Mouse (Mus musculus): Measurements from ENCODE around the gene Dpp10.
A peak's percentile ranks its signal among the peaks of the same experiment; 100 is the strongest.

The Dpp10 gene

DNA sequence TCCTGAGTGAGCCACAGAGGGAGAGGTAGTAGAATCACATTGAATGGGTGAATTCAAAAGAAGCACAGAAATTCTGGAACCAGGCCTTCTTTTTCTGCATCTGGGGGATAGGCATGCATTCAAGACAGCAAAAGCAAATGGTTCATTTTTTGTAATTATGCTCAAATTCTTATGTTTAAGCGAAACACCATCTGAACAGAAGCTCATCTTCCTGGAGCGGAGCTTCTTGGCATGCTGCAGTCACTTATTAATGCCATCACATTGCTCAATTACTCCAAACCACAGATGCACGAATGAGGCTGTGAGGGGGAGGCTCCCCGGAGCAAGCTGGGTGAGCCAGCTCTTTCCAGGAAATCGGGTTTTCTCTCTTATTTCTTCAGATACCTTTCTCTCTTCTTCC, 142.7 kb downstream of the Dpp10 start:
- DNase-seq, result peak; percentile 91

DNA sequence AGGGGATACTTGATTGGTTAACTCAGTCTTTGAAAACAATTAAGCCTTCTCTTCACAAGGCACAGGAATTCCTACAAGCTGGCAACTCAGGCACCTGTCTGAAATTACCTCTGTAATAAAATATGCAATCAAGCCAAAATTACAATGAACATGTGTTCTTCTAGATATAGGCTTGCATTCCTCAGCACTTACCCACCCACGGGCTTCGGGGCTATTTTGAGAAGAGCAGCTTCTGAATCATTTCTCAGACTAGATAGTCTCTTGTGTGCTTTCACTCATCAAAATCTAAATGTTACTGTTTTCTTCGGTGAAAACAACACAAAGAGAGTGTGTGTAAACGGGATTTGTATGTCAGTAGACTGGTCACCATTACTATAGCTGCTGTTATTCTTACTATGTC, 144.1 kb downstream of the Dpp10 start:
- DNase-seq, result peak; percentile 39

DNA sequence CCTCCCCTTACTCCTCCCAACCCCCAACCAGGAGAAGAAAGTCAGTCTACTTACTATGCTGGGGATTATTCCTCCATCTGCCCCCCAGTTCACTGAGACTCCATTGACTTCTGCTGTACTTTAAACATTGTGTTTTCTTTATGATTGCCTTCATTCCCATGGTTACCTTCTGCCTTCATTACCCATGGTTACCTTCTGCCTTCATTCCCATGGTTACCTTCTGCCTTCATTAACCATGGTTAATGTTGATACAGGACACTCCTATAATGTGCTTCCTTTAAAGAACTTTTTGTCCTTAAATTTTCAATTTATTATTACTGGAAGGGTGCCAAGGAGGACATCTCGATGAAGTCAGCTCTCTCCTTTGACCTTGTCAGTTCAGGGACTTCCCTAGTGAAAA, 158.1 kb downstream of the Dpp10 start:
- DNase-seq, result no peak

DNA sequence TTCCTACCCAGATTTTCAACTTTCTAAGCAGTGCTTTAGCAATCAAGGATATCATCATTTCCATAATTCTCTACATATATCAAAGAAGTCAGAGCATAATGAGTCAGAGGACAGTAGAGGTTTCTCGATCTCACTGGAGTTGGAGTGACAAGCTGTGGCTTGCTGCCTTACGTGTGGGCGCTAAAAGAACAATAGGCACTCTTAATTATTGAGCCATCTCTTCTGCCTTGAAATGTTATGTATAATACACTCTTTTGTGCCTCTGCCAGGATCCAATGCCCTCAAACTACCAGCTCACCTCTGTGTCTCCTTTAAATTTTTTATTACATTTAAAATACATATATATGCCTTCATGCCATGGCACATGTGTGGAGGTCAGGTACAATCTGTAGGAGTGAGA, 198.5 kb downstream of the Dpp10 start:
- DNase-seq, result no peak

DNA sequence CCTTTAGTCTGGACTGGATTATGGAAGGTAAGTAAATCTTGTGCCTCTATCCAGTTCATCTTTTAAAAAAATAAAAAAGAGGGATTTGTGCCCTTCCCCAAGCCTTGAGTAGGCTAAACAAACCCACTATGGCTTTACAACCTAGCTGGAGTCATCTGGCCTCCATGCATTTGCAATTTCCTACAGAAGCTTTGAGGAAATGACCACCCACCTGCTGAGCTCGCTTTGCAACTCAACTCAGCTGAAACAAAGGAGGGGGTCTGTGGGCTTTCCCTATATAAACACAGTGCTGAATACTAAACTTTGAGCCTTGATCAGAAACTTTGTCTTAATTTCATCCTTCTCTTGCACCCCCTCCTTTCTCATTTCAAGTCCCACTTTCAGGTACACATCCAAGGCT, 244.2 kb downstream of the Dpp10 start:
- DNase-seq, result no peak

DNA sequence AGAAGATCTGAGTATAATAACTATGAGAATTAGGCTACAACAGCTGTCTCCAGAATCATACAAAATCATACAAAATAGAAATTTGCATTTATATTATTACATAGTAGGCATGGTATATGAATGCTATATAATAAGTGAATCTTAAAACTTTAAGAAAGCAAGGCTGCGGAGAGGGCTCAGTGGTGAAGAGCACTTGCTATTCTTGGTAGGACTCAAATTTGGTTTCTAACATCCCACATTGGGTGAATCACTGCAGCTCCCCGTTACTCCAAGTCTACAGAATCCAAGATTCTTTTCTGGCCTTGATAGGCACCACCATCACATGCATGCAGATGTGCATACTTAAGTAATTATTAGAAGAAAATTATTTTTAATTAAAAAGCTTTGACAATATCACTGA, 279.8 kb downstream of the Dpp10 start:
- DNase-seq, result no peak

DNA sequence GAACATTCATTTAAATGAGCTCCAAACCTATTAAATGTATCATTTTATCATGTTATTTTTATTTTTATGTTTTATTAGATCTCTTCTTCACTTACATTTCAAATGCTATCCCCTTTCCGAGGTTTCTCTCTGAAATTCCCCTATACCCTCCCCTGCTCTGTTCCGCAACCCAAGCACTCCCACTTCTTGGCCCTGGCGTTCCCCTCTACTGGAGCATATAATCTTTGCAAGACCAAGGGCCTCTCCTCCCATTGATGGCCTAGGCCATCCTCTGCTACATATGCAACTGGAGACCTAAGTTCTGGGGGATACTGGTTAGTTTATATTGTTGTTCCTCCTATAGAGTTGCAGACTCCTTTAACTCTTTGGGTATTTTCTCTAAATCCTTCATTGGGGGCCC, 283.1 kb downstream of the Dpp10 start:
- DNase-seq, result no peak

DNA sequence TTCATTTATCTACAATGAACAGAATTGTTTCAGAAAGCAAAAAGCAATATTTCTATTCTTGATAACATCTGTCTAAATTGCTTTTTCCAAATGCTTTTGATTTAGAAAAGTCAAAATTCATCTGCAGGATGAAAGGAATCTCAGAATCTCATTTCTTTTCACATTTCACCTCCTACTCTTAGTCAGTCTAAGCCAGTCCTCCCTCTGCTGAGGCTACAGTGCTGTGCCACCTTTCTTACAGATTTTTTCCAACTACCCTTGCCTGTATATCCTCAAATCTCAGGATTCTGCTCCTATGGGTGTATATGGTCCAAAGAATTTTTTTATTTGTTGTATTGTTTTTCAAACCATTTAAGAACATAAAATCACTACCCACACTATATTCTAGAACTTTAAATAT, 289.3 kb downstream of the Dpp10 start:
- DNase-seq, result no peak

DNA sequence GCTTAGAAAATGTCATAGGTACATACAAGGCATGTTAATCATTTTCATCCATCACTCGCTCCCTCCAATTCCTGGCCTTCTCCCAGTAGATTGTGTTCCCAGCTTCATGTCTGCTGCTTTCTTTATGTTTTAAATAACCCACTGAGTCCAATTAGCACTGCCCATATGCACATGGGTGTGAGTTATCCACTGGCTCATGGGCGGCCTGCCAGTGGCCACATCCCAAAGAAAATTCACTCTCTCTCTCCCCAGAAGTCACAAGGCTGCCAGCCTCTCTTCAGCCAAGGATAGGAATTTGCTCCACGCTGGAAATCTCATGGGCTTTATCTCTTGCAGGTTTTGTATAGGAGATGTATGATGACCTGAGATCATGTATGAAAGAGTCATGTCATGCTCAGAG, 338.1 kb downstream of the Dpp10 start:
- DNase-seq, result no peak

DNA sequence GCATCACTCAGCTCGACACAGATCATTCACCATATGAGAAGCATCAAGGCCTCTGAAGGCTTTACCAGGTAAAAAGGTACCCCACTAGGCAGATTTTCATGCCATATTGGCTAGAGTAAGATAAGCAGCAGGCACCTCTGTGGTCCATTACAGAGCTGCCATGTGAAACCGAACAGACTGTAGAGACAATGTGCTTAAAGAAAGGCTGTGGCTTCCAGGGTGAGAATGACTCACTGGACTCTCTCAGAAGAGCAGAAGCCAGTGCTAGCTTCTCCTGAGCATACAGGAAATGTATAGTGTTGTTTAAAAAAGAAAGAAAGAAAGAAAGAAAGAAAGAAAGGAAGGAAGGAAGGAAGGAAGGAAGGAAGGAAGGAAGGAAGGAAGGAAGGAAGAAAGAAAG, 386.9 kb downstream of the Dpp10 start:
- DNase-seq, result no peak

DNA sequence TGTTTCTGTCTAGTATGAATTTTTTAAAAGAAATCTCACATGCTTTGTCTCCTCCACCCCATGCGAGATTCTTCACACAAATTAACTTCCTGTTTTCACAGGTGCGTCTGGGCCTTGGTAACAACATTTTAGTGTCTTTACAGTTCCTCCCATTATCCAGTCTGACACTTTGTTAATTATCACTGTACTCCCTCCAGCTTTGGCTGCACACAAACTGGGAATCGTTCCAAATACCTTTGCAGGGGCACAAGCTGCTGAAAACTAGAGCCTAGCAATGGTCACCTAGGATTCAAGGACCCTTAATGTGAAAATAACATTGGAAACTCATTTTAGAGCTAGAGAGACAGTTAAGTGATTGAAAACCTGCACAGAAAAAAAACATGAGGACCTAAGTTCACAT, 388.8 kb downstream of the Dpp10 start:
- DNase-seq, result no peak

DNA sequence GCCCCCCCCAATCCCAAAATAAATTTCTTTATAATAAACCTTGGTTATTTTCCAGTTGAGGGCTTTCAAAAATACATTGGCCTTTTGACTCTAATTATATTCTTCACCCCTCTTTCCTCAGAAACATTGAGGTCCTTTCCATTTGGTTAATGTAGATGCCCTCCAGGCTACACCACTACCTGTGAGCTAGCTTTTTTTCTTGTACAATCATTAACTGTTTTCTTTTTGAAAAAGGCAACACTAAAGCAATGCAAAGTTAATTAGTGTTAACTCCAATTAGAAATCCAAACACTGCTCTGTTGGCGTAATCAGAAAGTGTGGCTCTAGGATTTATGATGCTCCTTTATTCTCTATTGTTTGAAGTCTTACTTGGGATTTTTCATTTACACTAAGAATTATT, 407.5 kb downstream of the Dpp10 start:
- DNase-seq, result no peak

DNA sequence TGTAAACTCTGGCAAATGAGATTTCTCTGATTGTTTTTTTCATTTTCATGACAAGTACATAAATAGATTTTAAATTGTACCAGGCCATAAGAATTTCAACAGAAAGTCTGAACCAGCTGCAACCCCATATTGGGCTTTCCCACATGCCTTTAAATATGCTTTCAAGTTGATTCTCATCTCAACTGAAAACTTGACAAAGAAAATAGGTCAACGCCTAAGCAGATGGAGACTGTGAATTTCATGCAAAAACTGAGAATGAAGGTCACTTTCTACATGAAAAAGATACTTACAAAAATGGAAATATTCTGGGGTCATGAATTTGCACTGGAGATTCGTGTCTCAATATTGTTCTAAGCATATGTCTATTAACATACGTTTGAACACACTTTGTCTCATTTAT, 417.1 kb downstream of the Dpp10 start:
- DNase-seq, result peak; percentile 4

DNA sequence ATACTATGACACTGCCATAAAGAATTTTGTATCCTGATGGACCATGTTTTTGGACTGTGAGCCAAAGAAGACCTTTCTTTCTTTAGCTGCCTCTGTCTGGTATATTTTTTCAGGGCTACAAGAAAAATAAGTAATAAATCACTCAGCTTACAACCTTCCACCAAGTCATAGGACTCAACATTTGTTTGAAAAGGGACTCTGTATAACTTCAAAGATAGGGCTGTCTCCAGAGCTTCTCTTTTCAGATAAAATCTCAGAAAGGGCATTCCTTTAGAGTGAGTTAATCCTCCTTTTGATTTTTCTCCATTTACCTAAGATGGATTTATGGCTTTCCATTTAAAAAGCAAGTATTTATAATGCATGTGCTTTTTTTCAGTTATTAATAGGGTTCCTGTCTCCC, 460.5 kb downstream of the Dpp10 start:
- DNase-seq, result no peak

DNA sequence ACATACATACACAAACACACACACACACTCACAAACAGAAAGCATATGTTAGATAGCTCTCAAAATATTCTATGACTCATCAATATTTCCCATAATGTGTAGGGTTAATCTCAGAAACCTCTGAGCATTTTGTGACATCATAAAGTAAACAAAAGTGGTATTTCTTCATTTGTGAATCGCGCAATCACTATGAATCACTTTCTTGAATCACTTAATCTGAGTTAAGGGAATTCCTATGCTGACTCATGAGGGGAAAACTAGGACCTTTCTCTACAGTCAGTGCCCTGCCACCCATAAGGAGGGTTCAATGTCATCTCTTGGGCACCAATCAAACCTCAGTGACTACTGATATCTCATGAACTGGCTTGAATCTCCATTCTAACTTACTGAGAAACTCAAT, 465.2 kb downstream of the Dpp10 start:
- DNase-seq, result no peak

DNA sequence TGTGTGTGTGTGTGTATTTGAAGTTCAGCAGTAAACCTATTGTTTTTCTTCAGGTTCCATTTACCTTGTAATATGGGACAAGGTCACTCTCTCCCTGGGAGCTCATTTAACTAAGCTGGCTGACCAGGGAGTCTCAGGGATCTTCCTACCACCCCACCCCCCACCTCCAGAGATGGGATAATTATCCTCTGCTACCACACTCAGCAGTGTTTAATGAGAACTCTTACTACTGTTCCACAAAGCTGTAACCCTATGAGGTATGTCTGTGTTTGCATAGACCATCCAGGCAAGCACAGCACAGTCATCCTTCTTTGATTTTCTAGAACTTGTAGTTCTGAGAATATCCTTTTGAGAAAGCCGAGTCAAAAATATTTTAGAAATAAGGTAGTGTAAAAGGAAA, 471.6 kb downstream of the Dpp10 start:
- no peak for DNase-seq

DNA sequence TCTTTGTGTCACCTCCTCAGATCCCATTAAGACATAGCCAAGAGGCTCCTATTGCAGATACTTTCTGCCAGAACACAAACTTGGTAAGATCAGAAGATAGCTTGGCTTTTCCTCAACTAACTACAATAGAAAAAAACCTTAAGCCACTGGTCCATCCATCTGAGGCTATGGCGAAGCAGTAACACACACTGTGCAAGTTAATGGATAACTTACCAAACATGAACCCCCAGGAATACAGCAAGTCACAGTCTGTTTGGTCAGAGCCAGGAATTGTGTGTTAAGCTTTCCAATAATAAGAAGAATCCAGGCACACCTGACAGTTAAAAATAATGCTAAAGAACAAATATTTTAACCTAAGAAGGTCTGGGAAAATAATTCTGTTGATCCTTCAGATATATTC, 502.9 kb downstream of the Dpp10 start:
- DNase-seq, result no peak

DNA sequence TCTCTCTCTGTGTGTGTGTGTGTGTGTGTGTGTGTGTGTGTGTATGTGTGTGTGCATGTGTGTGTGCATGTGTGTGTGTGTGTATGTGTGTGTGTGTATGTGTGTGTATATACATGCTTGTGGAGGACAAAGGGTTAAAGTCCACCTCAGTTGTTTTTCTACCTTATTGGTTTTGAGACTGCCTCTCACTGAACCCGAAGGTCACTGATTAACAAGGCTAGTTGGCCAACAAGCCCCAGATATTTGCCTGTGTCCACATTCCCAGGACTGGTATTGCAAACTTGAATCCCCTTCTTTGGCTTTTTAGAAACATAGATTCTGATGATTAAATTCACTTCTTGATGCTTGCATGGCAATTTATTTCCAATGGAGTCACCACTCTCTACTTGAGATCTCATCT, 577.6 kb downstream of the Dpp10 start:
- no peak for DNase-seq

DNA sequence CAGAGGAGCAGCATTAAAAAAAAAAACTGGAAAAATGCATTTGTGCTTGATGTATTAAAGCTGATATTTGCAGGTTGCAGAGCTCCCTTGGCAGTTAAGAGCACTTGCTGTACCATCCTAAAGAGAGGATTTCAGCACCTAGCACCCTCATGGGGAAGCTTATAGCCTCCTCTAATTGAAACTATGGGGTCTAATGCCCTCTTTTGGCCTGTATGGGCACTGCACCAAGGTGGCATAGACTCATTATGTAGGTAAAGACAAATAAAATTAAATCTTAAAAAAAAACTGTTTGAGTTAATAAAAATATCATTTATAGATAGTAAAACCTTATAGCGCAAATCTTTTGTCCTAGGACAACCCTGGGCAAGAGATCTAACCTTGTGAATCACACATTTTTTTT, 631.2 kb downstream of the Dpp10 start:
- DNase-seq, result no peak

DNA sequence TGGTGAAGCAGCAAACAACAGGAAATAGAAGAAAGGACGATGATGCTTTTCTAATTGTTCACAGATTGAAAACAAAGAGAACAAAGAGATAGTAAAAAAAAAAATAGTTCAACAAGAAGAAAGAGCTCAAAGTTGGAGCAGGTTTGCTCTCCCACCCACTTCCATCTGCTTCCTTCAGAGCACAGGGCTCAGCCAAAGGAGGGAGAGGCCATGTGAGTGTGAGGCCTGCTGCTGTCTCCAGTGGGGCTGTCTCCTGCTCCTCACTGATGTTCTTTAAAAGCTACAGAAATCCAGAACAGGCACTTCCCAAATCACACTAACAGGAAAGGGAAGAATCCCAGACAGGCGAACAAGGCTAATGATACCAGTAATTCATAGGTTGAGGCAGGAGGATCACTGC, 694.1 kb downstream of the Dpp10 start:
- DNase-seq, result no peak

DNA sequence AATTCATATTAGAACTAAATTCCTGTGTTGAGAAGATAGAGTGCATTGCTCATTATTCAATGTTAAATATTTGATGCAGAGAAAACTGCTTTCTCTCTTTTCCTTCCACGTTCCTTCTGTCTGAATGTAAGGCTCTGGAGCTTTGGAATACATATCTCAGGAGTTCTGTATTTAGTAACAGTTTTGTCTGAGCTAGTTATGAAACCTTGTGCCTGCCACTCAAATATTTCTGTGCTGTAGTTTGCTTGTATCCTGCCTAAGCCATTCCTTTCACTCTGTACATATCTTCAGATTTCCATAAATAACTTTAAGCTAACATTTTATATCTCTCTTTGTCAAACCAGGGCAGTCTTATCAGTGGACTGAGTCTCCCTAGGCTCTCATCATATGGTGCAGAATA, 707.5 kb downstream of the Dpp10 start:
- DNase-seq, result no peak

DNA sequence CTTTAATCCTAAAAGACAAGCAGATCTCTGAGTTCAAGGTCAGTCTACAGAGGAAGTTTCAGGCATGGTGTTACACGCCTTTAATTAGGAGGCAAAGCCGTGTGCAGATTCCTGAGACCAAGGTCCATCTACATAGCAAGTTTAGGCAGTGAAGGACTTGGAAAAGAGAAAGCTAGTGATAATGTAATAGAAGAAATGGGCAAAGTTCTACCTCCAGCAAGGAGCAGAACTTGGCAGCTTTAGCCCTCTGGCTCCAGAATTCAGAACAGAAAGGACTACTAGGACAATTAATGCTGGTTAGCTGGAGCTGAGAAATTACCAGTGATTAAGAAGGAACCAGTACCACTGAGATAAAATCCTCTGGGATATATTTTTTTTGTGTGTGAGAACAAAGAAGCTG, 728.5 kb downstream of the Dpp10 start:
- DNase-seq, result no peak

Data from layer of hippocampus, adult 9-11 months (tissue).